Mouse (Mus musculus) small intestine, adult 2 months (tissue): ENCODE results near the gene Hrasls. TPM values are rescaled to one million over a fixed set of nuclear protein-coding genes. Genes with fewer than 3 reads are reported as not detected.

Experiments used
- H3K27ac ChIP-seq: fragments of 200-500 bp; 2 replicates; pipeline ENCODE4 v1.5.1; 2012; ENCODE audit warnings: low read depth, low read length, control low read depth, inconsistent platforms; ENCODE audit not compliant: insufficient read depth
- H3K27me3 ChIP-seq: fragments of 200-500 bp; 2 replicates; pipeline ENCODE4 v1.6.1; 2012; ENCODE audit warnings: mild to moderate bottlenecking, moderate library complexity, low read length, inconsistent platforms; ENCODE audit not compliant: control insufficient read depth, insufficient read depth
- H3K36me3 ChIP-seq: fragments of 200-500 bp; 2 replicates; pipeline ENCODE4 v1.6.1; 2012; ENCODE audit warnings: mild to moderate bottlenecking, low read length, control low read depth, inconsistent platforms; ENCODE audit not compliant: control insufficient read depth, insufficient read depth
- H3K4me1 ChIP-seq: fragments of 200-500 bp; 2 replicates; pipeline ENCODE4 v1.6.1; 2012; ENCODE audit warnings: low read length, inconsistent platforms, mixed read lengths; ENCODE audit not compliant: control insufficient read depth, insufficient read depth, insufficient read length
- H3K4me3 ChIP-seq: fragments of 200-500 bp; 2 replicates; pipeline ENCODE4 v1.5.1; 2012; ENCODE audit warnings: low read depth, mild to moderate bottlenecking, control low read depth, inconsistent platforms, low read length, moderate library complexity
- CTCF ChIP-seq: fragments of 200-500 bp; IDR thresholded peaks from 2 replicates; pipeline ENCODE4 v1.5.1; 2012; ENCODE audit warnings: low read depth, mild to moderate bottlenecking, control low read depth, inconsistent platforms, low read length, moderate library complexity, mixed read lengths; ENCODE audit not compliant: insufficient replicate concordance, insufficient read length; ENCODE audit errors: extremely low read depth
- POLR2A ChIP-seq: fragments of 200-500 bp; IDR thresholded peaks from 2 replicates; pipeline ENCODE4 v1.6.1; 2012; ENCODE audit warnings: low read depth, mild to moderate bottlenecking, control low read depth, inconsistent platforms, low read length, moderate library complexity
- WGBS: fragments of 180-500 bp; shearing (Covaris S2); methylation state at CpG from one replicate; pipeline ENCODE4 v1.1.7; 2018; 5-methylcytosine and 5-hydroxymethylcytosine counted together
- polyA plus RNA-seq: library from polyadenylated mRNA; depleted of rRNA; stranded (reverse); fragments of >200 nt; gene quantifications from 2 replicates; pipeline ENCODE4 v1.2.3, GENCODE M21; 2012; rRNA removed

The Hrasls gene
- polyA plus RNA-seq, 1 experiment: not detected

- 80% methylated on average over 5 of the region's 5 CpGs for WGBS
- TF ChIP-seq CTCF (no peak), POLR2A (no peak)
- Histone ChIP-seq H3K27me3 (no peaks in the 10 kb centered on the region), H3K4me3 (no peak overlapping the region), H3K4me1 (no peaks in the 10 kb centered on the region), H3K36me3 (no peaks in the 10 kb centered on the region), H3K27ac (no peak overlapping the region)
These were observed 7.2 kb downstream of the Hrasls start for GRCm38 (mm10) chr16:29216395-29217295.

DNA sequence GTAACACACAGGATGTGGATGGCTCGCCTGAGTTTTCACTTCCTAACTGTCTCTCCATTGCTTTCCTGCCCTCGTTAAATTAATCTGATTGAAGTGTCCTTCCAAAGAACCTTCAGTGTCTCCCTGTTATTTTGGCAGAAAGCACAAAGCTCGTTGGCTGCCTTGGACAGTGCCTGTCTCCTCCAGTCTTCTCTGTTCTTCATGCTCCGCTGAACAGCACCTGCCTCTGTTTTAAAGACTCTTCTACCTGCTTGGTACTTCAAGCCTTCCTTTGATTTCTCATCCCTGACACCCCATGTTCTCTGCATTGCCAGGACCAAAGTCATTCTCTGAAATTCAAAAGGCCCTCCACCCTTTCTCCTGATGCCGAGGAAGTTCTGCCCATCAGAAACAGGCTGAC lies 26.5 kb downstream of the Hrasls start:
- WGBS: 75% methylated on average over 5 of the region's 5 CpGs
- TF ChIP-seq POLR2A: no peak
- TF ChIP-seq CTCF: no peak
- H3K27me3 ChIP-seq: no peaks in the 10 kb centered on the region
- no peaks in the 10 kb centered on the region for H3K36me3 ChIP-seq
- H3K4me1 ChIP-seq: no peaks in the 10 kb centered on the region
- H3K27ac ChIP-seq: no peak overlapping the region
- no peak overlapping the region for H3K4me3 ChIP-seq

DNA sequence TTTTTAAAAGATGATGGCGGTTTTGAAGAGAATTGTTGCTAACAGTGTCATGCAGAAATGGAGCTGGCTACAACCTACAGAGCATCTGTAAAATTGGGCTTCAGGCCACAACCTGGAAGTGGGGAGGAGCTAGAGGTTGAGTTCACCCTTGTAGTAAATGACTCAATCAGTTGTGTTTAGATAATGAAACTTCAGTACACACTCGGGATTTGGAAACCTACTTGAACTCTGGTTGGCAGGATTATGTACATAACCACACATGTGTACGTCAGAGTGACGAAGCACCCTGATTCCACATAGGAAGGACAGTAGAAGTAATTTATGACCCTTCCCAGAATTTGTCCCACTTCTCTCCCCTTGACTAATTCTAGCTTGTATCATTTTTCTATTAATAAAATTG lies 44.8 kb downstream of the Hrasls start:
- 68% methylated on average over 4 of the region's 4 CpGs for WGBS
- no peaks in the 10 kb centered on the region for H3K27me3 ChIP-seq
- TF ChIP-seq CTCF (no peak), POLR2A (no peak)
- H3K27ac ChIP-seq: no peak overlapping the region
- H3K4me3 ChIP-seq: no peak overlapping the region
- no peaks in the 10 kb centered on the region for H3K4me1 ChIP-seq
- no peaks in the 10 kb centered on the region for H3K36me3 ChIP-seq

Other genes with a start within 250 kb of the Hrasls start
- not detected in 2 replicates for gene Atp13a5, start 169.0 kb downstream of the Hrasls start, polyA plus RNA-seq